Mouse (Mus musculus) embryonic facial prominence, embryonic 12.5 days (tissue): ENCODE data around the gene Arhgap22. TPM values are rescaled to one million over a fixed set of nuclear protein-coding genes. Genes with fewer than 3 reads are reported as not detected.
A peak's percentile ranks its signal among the peaks of the same experiment; 100 is the strongest.

Experiments used
- ATAC-seq: fragments of 200-750 bp; cut with Nextera tagmentation; 2 replicates; pipeline ENCODE4 v1.8.0; 2017; ENCODE audit not compliant: insufficient number of reproducible peaks, insufficient read depth, low FRiP score, low TSS enrichment
- H3K27ac ChIP-seq: fragments of 300-500 bp; sonication (generic); 2 replicates; pipeline ENCODE4 v1.5.1; 2016; ENCODE audit warnings: mild to moderate bottlenecking
- H3K27me3 ChIP-seq: fragments of 300-500 bp; sonication (generic); 2 replicates; pipeline ENCODE4 v1.6.1; 2016; ENCODE audit warnings: mild to moderate bottlenecking, moderate library complexity
- H3K36me3 ChIP-seq: fragments of 300-500 bp; sonication (generic); 2 replicates; pipeline ENCODE4 v1.6.1; 2016; ENCODE audit warnings: mild to moderate bottlenecking
- H3K4me1 ChIP-seq: fragments of 300-500 bp; sonication (generic); 2 replicates; pipeline ENCODE4 v1.6.1; 2016
- H3K4me2 ChIP-seq: fragments of 300-500 bp; sonication (generic); replicated peaks from 2 replicates; pipeline ENCODE4 v1.6.1; 2016; ENCODE audit warnings: mild to moderate bottlenecking, moderate library complexity
- H3K4me3 ChIP-seq: fragments of 300-500 bp; sonication (generic); 2 replicates; pipeline ENCODE4 v1.5.1; 2016; ENCODE audit warnings: mild to moderate bottlenecking
- H3K9ac ChIP-seq: fragments of 300-500 bp; sonication (generic); 2 replicates; pipeline ENCODE4 v1.6.1; 2016; ENCODE audit warnings: mild to moderate bottlenecking, moderate library complexity
- H3K9me3 ChIP-seq: fragments of 300-500 bp; sonication (generic); 2 replicates; pipeline ENCODE4 v1.6.1; 2016; ENCODE audit warnings: mild to moderate bottlenecking, moderate library complexity
- WGBS: fragments of 180-500 bp; shearing (Covaris S2); methylation state at CpG from one replicate; pipeline ENCODE4 v1.1.7; 2016; 5-methylcytosine and 5-hydroxymethylcytosine counted together
- polyA plus RNA-seq: library from polyadenylated mRNA; unstranded; fragments of >200 nt; fragmentation: Nextera tagmentation; extraction: Ambion mirVana; gene quantifications from 2 replicates; pipeline ENCODE4 v1.2.1, GENCODE M21; 2016

Arhgap22 gene
- polyA plus RNA-seq, 1 experiment from 2014 or later = 4.5 TPM

DNA sequence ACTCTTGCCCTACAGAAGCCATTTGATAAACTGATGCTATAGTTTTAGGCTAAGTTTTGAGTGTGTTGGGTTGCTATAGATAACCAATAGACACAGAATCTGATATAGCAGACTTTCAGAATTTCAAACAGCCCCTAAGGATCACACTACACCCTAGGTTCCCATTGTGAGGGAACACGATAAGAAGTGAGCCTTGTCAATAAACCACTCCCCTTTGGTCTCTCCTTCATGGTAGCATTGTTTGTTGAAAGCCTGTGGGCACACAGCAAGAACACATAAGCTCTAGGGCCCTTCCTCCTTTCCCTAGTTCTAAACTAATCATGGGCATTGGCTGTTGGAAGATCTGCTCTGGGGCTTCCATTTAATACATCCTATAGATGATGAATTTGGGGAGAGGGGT is 80.7 kb downstream of the Arhgap22 start:
- no peak for ATAC-seq
- 59% methylated on average over 1 of the region's 1 CpGs for WGBS
- H3K9me3 ChIP-seq = no peaks in the 10 kb centered on the region

GRCm38 (mm10) chr14:33296698-33297341 is 83.0 kb downstream of the Arhgap22 start:
- H3K4me1 ChIP-seq = peaks cover 10% of the 10 kb centered on the region; the same call in 1 of the 2 replicates
- H3K27me3 ChIP-seq = no peaks in the 10 kb centered on the region
- ATAC-seq = no peak
- no peak overlapping the region for H3K4me2 ChIP-seq
- no peaks in the 10 kb centered on the region for H3K36me3 ChIP-seq
- H3K27ac ChIP-seq = no peak overlapping the region
- no peak overlapping the region for H3K9ac ChIP-seq
- H3K9me3 ChIP-seq = no peaks in the 10 kb centered on the region
- WGBS = 79% methylated on average over 16 of the region's 16 CpGs
- no peak overlapping the region for H3K4me3 ChIP-seq

More for the DNA sequence above, 80.7 kb downstream of the Arhgap22 start:
- H3K9ac ChIP-seq = no peak overlapping the region
- no peaks in the 10 kb centered on the region for H3K27me3 ChIP-seq
- H3K4me1 ChIP-seq = peaks cover 10% of the 10 kb centered on the region; the same call in 1 of the 2 replicates
- H3K36me3 ChIP-seq = no peaks in the 10 kb centered on the region
- no peak overlapping the region for H3K27ac ChIP-seq
- H3K4me3 ChIP-seq = no peak overlapping the region
- H3K4me2 ChIP-seq = no peak overlapping the region

DNA sequence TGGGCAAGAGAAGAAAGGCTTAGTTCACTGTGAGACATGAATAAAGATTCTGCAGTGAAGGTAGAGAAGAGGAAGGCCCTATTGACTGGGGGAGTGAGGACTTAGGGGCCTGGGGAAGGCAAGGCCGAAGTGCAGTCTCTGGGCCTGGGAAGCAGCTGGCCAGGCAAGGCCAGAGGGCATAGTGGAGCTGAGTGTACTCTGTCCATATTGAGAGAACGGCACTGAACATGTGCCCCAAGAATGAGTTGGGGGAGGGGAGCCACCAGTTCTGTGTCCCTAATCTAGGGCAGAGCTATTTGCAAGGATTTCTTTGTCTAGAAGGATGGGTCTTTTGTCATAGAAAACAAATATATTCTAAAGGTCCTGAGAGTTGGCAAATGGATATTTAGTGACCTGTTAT is 86.8 kb downstream of the Arhgap22 start:
- WGBS = 46% methylated on average over 2 of the region's 2 CpGs
- H3K9me3 ChIP-seq = no peaks in the 10 kb centered on the region
- no peak overlapping the region for H3K4me2 ChIP-seq
- H3K4me3 ChIP-seq = no peak overlapping the region
- no peak overlapping the region for H3K27ac ChIP-seq
- peaks cover 10% of the 10 kb centered on the region; the same call in 1 of the 2 replicates for H3K4me1 ChIP-seq
- ATAC-seq = no peak
- H3K27me3 ChIP-seq = no peaks in the 10 kb centered on the region
- H3K9ac ChIP-seq = no peak overlapping the region
- H3K36me3 ChIP-seq = no peaks in the 10 kb centered on the region

DNA sequence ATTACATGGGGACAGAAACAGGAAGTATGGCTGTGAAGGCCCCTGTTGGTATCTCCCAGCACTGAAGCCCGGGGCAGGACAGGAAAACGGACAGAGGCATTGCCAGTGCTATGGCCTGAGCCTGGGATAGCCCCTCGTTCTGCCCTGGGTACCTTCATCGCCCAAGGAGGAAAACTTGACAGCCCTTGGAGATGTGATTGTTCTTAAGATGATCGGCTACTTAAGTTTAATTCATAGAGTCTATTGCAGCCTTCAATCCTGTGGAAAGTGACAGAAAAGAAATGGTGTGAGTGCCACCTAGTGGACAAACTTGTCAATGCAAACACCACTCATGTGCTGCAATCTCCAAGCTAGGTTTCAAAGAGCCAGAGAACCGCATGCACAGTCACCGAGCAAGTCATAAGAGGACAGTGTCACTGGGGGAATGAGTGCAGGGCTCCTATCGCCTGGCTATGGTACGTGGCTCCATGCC is 89.6 kb downstream of the Arhgap22 start:
- H3K4me1 ChIP-seq = peaks cover 1% of the 10 kb centered on the region; the same call in 1 of the 2 replicates
- no peak overlapping the region for H3K4me3 ChIP-seq
- no peak overlapping the region for H3K27ac ChIP-seq
- H3K4me2 ChIP-seq = no peak overlapping the region
- ATAC-seq = peak; percentile 24; the same call in 1 of the 2 replicates
- H3K27me3 ChIP-seq = no peaks in the 10 kb centered on the region
- H3K36me3 ChIP-seq = no peaks in the 10 kb centered on the region
- no peak overlapping the region for H3K9ac ChIP-seq
- H3K9me3 ChIP-seq = no peaks in the 10 kb centered on the region
- 18% methylated on average over 9 of the region's 9 CpGs for WGBS

DNA sequence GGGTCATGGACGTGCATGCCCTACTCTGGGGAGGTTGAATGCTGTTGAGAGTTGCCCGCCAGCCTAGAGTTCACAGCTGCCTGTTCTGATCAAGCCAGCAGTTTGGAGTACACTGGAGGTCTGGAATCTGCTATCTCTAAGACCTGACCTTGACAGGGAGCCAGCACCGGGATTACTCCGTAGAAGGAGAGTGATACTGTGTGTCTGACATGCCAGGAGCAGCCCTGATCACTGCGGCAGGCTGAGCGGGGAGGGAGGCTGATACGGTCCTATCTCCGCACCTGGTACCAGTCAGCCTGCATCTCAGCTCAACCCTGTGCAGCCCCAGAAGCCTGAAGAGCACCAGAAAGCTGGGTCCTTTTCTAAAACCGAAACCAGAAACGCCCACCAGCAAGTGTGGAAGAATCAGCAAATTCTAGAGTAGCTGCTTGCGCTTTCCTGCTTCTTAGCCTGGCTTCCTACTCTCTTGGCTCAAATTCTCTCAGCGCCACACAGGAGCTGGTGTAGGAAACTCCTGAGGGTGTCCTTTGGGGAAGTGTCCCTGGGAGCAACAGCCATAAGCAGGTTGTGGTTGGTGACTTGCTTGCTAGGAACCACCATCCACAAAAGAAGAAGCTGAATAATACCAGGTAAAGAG is 91.9 kb downstream of the Arhgap22 start:
- WGBS = 70% methylated on average over 12 of the region's 12 CpGs
- Histone ChIP-seq H3K4me2 (no peak overlapping the region), H3K9ac (no peak overlapping the region), H3K4me1 (no peaks in the 10 kb centered on the region), H3K36me3 (no peaks in the 10 kb centered on the region), H3K9me3 (no peaks in the 10 kb centered on the region), H3K27me3 (peaks cover 2% of the 10 kb centered on the region; the same call in 1 of the 2 replicates), H3K4me3 (no peak overlapping the region), H3K27ac (no peak overlapping the region)
- no peak for ATAC-seq

- Histone ChIP-seq H3K4me1 (no peaks in the 10 kb centered on the region), H3K9ac (no peak overlapping the region), H3K4me3 (no peak overlapping the region), H3K27ac (no peak overlapping the region), H3K9me3 (no peaks in the 10 kb centered on the region), H3K4me2 (no peak overlapping the region), H3K27me3 (peaks cover 12% of the 10 kb centered on the region), H3K36me3 (no peaks in the 10 kb centered on the region)
- WGBS = 47% methylated on average over 4 of the region's 4 CpGs
- ATAC-seq = no peak
Observed at GRCm38 (mm10) chr14:33310719-33311118, 96.9 kb downstream of the Arhgap22 start.

DNA sequence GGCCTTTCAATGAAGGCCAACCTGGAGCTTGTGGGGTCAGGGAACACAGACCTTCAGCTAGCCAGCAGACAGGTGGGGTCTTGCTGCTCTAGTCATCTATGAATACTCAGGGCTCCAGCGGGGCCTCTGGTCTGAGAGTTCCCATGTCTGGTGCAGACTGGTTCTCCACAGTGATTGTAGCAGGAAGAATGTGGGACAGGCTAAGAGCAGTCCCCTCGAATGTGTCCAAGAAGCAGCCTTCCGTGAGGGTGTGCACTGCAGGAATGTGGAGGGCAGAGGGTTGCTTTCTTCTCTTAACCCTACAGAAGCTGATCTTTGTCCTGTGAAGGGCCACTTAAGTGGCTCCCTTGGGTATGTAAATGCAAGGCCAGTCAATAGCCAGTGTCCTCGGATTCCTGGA is 98.5 kb downstream of the Arhgap22 start:
- no peaks in the 10 kb centered on the region for H3K9me3 ChIP-seq
- H3K27me3 ChIP-seq = peaks cover 23% of the 10 kb centered on the region
- H3K4me1 ChIP-seq = no peaks in the 10 kb centered on the region
- no peak overlapping the region for H3K9ac ChIP-seq
- no peak; the same call in 1 of the 2 replicates for ATAC-seq
- WGBS = 35% methylated on average over 4 of the region's 4 CpGs
- no peak overlapping the region for H3K4me2 ChIP-seq
- H3K4me3 ChIP-seq = no peak overlapping the region
- H3K36me3 ChIP-seq = no peaks in the 10 kb centered on the region
- no peak overlapping the region for H3K27ac ChIP-seq

- Histone ChIP-seq H3K4me3 (no peak overlapping the region), H3K4me1 (no peaks in the 10 kb centered on the region), H3K27me3 (peaks cover 34% of the 10 kb centered on the region), H3K27ac (no peak overlapping the region), H3K4me2 (no peak overlapping the region), H3K36me3 (no peaks in the 10 kb centered on the region), H3K9me3 (no peaks in the 10 kb centered on the region), H3K9ac (no peak overlapping the region)
- ATAC-seq = 0 out of 2 replicates have a peak, but pooled peaks have one; percentile 11
- 1% methylated on average over 4 of the region's 4 CpGs for WGBS
Observed at GRCm38 (mm10) chr14:33313624-33314023, 99.8 kb downstream of the Arhgap22 start.

DNA sequence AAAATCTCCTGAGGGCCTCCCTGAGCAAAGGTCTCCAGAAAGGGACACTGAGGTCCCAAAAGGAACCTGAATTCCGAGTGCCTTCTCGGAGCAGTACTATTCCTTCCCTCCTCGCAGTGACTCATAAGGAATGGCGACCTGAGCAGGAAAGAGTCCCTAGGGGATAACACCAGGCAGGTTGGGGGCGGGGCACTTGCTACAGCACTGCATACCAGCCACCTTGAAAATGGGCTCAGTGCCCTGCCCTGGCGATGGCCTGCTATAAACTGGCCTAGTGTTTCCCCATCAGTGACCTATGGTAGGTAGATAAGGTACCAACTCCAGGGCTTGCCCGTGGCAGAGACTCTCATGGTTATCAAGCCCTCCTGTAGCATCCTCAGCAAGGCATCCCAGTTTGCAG is 100.3 kb downstream of the Arhgap22 start:
- Histone ChIP-seq H3K27ac (no peak overlapping the region), H3K4me1 (no peaks in the 10 kb centered on the region), H3K4me3 (no peak overlapping the region), H3K4me2 (no peak overlapping the region), H3K27me3 (peaks cover 37% of the 10 kb centered on the region), H3K9me3 (no peaks in the 10 kb centered on the region), H3K36me3 (no peaks in the 10 kb centered on the region), H3K9ac (no peak overlapping the region)
- WGBS = 39% methylated on average over 7 of the region's 7 CpGs
- no peak for ATAC-seq

DNA sequence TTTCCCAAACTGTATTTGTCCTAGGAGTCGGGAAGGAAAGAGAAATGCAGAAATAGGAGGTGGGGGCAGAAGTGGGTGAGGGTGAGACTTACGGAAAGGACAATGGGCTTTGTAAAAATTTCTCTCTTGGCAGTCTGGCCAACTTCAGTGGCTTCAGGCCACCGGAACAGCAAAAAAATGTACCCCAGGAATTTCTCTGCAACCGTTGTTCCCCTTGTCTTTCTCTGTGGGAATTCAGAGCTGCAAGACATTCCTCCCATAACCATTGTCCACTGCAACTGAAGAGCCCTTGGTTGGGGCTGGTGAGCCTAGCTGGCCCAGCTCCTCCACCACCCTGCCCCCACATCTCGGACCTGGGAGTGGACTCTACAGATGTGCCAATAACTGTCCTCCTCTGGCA is 101.3 kb downstream of the Arhgap22 start:
- Histone ChIP-seq H3K36me3 (no peaks in the 10 kb centered on the region), H3K27me3 (peaks cover 47% of the 10 kb centered on the region), H3K27ac (no peak overlapping the region), H3K4me1 (peaks cover under 1% of the 10 kb centered on the region), H3K4me3 (no peak overlapping the region), H3K4me2 (no peak overlapping the region), H3K9ac (no peak overlapping the region), H3K9me3 (no peaks in the 10 kb centered on the region)
- 58% methylated on average over 5 of the region's 5 CpGs for WGBS
- ATAC-seq = no peak

- Histone ChIP-seq H3K27me3 (peaks cover 53% of the 10 kb centered on the region), H3K4me2 (no peak overlapping the region), H3K9me3 (no peaks in the 10 kb centered on the region), H3K36me3 (no peaks in the 10 kb centered on the region), H3K4me1 (peaks cover 7% of the 10 kb centered on the region), H3K9ac (no peak overlapping the region), H3K4me3 (no peak overlapping the region), H3K27ac (no peak overlapping the region)
- 49% methylated on average over 4 of the region's 4 CpGs for WGBS
- no peak for ATAC-seq
Observed at GRCm38 (mm10) chr14:33315771-33316170, 101.9 kb downstream of the Arhgap22 start.

DNA sequence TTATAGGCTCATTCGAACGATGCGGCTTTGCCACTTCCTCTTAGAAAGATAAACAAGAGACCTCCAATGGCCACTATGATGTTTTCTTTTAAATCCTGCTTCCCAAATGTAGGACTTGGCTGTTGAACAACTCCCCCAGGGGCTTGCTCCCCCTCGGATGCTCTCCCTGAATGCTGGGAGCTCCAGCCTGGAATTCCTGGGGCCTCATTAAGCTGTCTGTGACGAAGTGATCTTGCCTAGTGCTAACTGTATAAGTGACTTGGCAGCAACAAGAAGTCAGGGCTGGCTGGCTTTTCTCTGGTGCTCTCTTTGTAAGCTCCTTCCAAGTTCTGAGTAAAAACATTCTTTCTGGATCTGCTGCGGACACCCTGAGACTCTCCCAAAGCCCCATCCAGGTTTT is 104.1 kb downstream of the Arhgap22 start:
- H3K36me3 ChIP-seq = no peaks in the 10 kb centered on the region
- peaks cover 13% of the 10 kb centered on the region for H3K4me1 ChIP-seq
- H3K9me3 ChIP-seq = no peaks in the 10 kb centered on the region
- H3K27me3 ChIP-seq = peaks cover 64% of the 10 kb centered on the region
- no peak overlapping the region for H3K4me2 ChIP-seq
- WGBS = 37% methylated on average over 6 of the region's 6 CpGs
- H3K9ac ChIP-seq = no peak overlapping the region
- H3K27ac ChIP-seq = no peak overlapping the region
- H3K4me3 ChIP-seq = no peak overlapping the region
- no peak for ATAC-seq
